Mouse (Mus musculus): ENCODE measurements around the gene Usmg5. TPM values are rescaled to one million over a fixed set of nuclear protein-coding genes. Genes with fewer than 3 reads are reported as not detected.

The Usmg5 gene
- polyA plus RNA-seq, 1 experiment from 2014 or later = 1,355 TPM

DNA sequence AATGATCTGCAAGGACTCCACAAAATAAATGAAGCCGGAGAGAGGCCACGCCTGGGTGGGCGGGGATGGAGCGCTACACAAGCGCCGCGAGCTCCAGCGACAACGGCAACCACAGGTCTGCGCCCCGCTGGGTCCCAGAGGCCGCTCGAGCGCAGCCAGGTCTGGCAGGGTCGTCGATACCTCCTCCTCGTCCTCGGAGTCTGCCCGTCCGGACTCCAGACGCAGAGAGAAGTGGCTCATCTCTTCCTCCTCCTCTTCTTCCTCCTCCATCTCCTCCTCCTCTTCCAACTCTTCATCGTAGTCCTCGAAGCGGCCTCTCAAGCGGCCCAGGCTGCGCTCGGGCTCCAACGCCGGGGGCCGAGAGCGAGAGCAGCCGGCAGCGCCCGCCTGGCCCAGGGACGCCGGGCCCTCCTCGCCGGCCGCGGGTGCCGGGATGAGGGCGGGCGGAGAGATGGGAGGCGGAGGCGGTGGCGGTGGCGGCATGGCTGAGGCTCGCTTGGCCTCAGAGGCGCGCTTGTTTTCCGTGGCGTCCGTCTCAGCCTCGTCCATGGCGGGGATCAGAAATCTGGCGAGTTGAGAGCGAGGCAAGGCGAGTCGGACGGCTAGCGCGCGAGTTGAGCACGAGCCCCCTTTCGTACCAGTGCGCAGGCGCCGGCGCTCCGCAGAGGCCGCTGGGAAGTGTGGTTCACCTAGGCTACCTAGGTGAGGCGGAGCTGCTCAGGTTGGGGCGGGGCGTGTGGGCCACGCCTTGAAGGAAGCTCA lies 40.0 kb downstream of the Usmg5 start, which contains the start of gene Pcgf6:
Gene Pcgf6, minus strand, starts transcription at position 636 of the 762 bp plus-strand sequence.
- WGBS = under 1% methylated on average over 74 of the region's 75 CpGs
- Histone ChIP-seq H3K4me2 (peak within 1 kb of the TSS; percentile 74), H3K9me3 (no peaks in the 10 kb centered on the region), H3K9ac (peak within 1 kb of the TSS; percentile 86), H3K36me3 (replicated peaks) (peaks cover 9% of the 10 kb centered on the region; the same call in 1 of the 2 replicates), H3K27me3 (replicated peaks) (0 out of 2 replicates have a peak, but pooled peaks cover 2% of the 10 kb centered on the region), H3K4me3 (peak within 1 kb of the TSS; percentile 82), H3K4me1 (peaks cover 18% of the 10 kb centered on the region), H3K27ac (peak within 1 kb of the TSS; percentile 93)
- ATAC-seq (replicated peaks) = peak; percentile 94

DNA sequence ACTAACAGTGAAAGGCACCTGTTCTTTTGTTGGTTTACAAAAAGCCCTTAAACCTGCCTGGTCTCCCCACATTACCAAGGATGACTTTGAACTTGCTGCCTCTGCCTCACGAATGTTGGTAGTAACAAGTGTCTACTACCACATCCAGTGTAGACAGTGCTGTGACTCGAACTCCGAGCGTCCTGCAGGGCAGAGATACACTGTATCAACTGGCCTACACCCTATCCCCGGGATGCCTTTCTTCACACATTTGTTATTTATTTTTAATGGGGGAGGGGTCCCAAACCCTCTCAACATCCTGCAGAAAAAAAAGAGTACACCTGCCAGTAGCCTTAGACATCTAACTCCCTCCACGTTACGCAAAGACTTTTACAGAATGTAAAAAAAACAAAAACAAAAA lies 40.6 kb downstream of the Usmg5 start:
- H3K27ac ChIP-seq = peak overlapping the region; percentile 93
- peak; percentile 59; the same call in 1 of the 2 replicates for ATAC-seq (replicated peaks)
- H3K4me1 ChIP-seq = peaks cover 18% of the 10 kb centered on the region
- H3K9ac ChIP-seq = peak overlapping the region; percentile 86
- peak overlapping the region; percentile 74 for H3K4me2 ChIP-seq
- no peaks in the 10 kb centered on the region for H3K9me3 ChIP-seq
- 0 out of 2 replicates have a peak, but pooled peaks cover under 1% of the 10 kb centered on the region for H3K27me3 ChIP-seq (replicated peaks)
- peak overlapping the region; percentile 82 for H3K4me3 ChIP-seq
- 8% methylated on average over 7 of the region's 7 CpGs for WGBS
- H3K36me3 ChIP-seq (replicated peaks) = peaks cover 11% of the 10 kb centered on the region; the same call in 1 of the 2 replicates

DNA sequence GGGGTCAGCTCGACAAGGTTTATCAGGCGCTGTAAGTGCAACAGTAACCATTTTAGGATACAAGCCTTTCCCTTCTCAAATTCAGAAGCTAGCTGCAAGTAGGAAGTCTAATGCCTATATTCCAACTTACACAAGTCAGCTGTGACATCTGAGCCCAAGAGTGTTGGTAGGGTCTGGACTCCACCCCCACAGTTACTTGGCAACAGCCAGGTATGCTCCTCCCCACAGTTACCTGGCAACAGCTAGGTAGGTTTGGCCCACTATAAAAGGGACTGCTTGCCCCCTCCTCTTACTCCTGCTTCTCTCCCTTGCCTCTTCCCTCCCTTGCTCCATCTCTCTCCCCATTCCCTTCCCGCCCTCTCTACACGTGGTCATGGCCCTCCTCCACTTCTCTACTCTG lies 41.4 kb downstream of the Usmg5 start:
- Histone ChIP-seq H3K4me3 (0 out of 2 replicates have a peak overlapping the region, but pooled peaks have one; percentile 82), H3K4me2 (peak overlapping the region; percentile 74), H3K9me3 (no peaks in the 10 kb centered on the region), H3K36me3 (replicated peaks) (peaks cover 11% of the 10 kb centered on the region; the same call in 1 of the 2 replicates), H3K4me1 (peaks cover 18% of the 10 kb centered on the region), H3K27ac (no peak overlapping the region), H3K27me3 (replicated peaks) (no peaks in the 10 kb centered on the region), H3K9ac (no peak overlapping the region)
- WGBS = 66% methylated on average over 4 of the region's 4 CpGs
- no peak for ATAC-seq (replicated peaks)

DNA sequence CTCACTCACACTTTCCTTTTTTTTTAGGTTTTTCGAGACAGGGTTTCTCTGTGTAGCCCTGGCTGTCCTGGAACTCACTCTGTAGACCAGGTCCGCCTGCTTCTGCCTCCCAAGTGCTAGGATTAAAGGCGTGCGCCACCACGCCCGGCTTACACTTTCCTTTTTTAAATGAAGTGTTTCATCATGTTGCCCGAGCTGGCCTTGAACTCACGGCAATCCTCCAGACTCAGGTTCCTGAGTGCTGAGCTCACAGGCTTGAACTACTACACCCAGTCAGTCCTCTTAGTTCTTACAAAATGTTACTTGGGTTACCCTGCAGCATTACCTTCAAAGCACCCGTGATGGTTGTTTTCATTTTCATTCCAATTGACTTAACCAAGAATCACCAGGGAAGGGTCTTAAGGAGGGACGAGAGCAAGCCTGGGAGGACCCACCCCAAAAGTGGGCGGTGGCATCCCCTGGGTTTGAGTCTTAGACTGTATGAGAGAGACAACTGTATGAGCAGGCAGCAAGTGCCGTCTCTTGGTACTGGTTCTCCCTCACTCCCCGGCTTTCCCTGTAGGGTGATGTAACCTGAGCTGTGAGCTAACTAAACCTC lies 43.1 kb downstream of the Usmg5 start:
- Histone ChIP-seq H3K27me3 (replicated peaks) (no peaks in the 10 kb centered on the region), H3K4me2 (no peak overlapping the region), H3K9ac (no peak overlapping the region), H3K36me3 (replicated peaks) (peaks cover 11% of the 10 kb centered on the region; the same call in 1 of the 2 replicates), H3K9me3 (no peaks in the 10 kb centered on the region), H3K4me1 (peaks cover 18% of the 10 kb centered on the region), H3K27ac (no peak overlapping the region), H3K4me3 (no peak overlapping the region)
- 88% methylated on average over 13 of the region's 13 CpGs for WGBS
- ATAC-seq (replicated peaks) = no peak

DNA sequence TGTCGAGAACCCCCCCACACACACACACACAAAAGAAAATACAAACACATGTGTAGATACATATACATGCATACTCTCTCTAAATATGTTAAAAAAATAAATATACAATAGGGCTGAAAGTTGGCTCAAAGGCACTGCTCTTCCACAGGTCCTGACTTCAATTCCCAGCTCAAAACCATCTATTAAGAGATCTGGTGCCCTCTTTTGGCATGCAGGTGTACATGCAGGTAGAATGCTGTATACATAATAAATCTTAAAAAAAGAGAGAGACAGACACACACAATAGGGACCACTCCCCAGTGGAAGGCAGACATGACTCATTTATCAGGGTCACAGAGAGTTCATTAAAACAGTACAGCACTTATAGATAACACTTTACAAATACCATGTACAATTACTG lies 44.1 kb downstream of the Usmg5 start:
- no peak overlapping the region for H3K4me3 ChIP-seq
- H3K27me3 ChIP-seq (replicated peaks) = no peaks in the 10 kb centered on the region
- H3K4me2 ChIP-seq = no peak overlapping the region
- no peak overlapping the region for H3K27ac ChIP-seq
- peaks cover 11% of the 10 kb centered on the region; the same call in 1 of the 2 replicates for H3K36me3 ChIP-seq (replicated peaks)
- no peak for ATAC-seq (replicated peaks)
- H3K4me1 ChIP-seq = peaks cover 18% of the 10 kb centered on the region
- no peaks in the 10 kb centered on the region for H3K9me3 ChIP-seq
- H3K9ac ChIP-seq = no peak overlapping the region
- WGBS = 97% methylated on average over 1 of the region's 1 CpGs

DNA sequence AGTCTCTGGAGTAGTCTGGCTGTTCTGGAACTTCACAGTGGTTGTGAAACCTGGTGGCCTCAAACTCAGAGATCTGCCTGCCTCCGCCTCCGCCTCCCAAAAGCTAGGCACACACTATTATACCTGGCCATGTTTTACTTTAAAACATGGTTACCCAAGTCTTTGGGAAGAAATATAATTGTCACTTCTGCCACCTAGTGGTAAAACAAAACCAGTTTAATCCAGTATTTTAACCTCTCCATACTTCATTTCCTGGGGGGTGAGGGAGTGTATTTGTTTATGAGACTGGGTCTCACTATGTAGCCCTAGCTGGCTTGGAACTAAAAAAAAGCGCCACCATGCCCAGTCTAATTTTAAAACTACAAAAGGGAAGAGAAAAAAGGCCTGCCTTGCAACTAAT lies 46.8 kb downstream of the Usmg5 start:
- WGBS = 78% methylated on average over 3 of the region's 3 CpGs
- no peak overlapping the region for H3K4me2 ChIP-seq
- no peak overlapping the region for H3K9ac ChIP-seq
- peaks cover 15% of the 10 kb centered on the region; the same call in 1 of the 2 replicates for H3K36me3 ChIP-seq (replicated peaks)
- no peaks in the 10 kb centered on the region for H3K9me3 ChIP-seq
- H3K4me1 ChIP-seq = peaks cover 4% of the 10 kb centered on the region; the same call in 1 of the 2 replicates
- ATAC-seq (replicated peaks) = no peak
- no peak overlapping the region for H3K4me3 ChIP-seq
- H3K27me3 ChIP-seq (replicated peaks) = no peaks in the 10 kb centered on the region
- H3K27ac ChIP-seq = no peak overlapping the region

DNA sequence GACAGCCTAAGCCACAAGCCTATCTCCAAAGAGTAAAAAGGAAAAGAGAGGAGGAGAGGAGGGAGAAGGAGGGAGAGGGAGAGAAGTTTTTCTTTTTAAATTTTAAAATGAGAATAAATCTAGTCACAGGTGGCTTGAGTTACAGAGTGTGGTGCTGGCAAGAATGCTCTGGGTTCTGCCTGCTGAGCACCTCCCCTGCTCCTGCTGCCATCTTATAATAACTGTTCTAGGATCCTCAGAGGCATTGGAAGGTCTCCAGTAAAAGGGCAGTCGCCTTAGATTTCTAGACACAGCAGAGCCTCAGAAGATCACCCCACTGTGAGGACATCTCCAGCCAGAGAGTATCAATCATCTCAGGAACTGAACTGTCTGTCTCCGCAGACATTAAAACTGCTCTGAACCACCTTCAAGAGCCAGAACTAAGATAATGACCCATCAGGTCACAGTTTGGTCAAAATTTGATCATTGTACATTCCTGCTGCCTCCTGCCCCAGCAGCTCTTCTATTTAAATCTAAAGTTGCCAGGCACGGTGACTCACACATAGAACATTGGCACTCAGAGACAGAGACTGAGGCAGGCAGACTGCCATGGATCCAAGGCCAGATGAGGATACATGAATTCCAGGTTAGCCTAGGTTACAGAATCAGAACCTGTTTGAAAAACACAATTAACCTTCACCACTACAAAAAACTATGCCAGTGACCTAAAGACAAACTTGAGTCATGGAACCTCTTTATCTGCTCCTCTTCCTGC lies 49.5 kb downstream of the Usmg5 start:
- no peak for ATAC-seq (replicated peaks)
- no peaks in the 10 kb centered on the region for H3K4me1 ChIP-seq
- no peaks in the 10 kb centered on the region for H3K27me3 ChIP-seq (replicated peaks)
- H3K9me3 ChIP-seq = no peaks in the 10 kb centered on the region
- H3K9ac ChIP-seq = no peak overlapping the region
- H3K4me3 ChIP-seq = no peak overlapping the region
- peaks cover 14% of the 10 kb centered on the region; the same call in 1 of the 2 replicates for H3K36me3 ChIP-seq (replicated peaks)
- WGBS = 89% methylated on average over 3 of the region's 3 CpGs
- H3K4me2 ChIP-seq = no peak overlapping the region
- no peak overlapping the region for H3K27ac ChIP-seq

DNA sequence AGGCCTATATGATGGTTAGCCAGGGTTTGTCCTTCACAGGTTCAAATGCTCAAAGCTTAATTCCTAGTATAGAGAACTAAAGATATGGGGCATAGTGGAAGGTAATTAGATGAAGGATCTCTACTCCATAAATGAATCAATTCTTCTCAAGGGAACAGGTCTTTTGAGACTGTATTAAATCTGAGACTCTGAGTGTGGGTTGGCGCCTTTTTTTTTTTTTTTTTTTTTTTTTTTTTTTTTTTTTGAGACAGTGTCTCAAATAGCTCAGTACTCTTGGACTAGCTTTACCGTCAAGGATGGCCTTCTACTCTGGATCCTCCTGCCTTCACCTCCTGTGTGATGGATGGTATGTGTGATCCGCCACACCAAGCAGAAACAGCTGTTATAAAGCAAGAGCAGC lies 53.9 kb downstream of the Usmg5 start:
- 94% methylated on average over 3 of the region's 3 CpGs for WGBS
- Histone ChIP-seq H3K27ac (no peak overlapping the region), H3K4me1 (no peaks in the 10 kb centered on the region), H3K27me3 (replicated peaks) (no peaks in the 10 kb centered on the region), H3K4me3 (no peak overlapping the region), H3K4me2 (no peak overlapping the region), H3K9ac (no peak overlapping the region), H3K36me3 (replicated peaks) (peaks cover 31% of the 10 kb centered on the region; the same call in 1 of the 2 replicates), H3K9me3 (no peaks in the 10 kb centered on the region)
- no peak for ATAC-seq (replicated peaks)

DNA sequence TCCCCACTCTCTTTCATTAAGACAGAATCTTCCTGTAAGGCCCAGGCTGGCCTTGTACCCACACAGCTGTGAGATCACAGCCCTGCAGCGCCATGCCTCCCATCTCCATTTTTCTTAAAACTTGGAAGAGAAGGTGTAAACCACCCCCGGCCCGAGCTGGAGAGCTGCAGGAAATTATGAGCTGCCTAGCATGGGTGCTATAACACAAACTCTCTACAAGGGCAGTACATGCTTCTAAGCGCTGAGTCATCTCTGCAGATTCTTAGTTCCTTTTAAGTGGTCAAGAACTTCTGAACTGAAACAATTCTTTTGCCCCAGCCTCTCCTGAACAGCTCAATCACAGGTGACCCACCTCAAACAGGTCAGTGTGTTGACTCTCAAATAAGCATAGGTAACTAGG lies 55.5 kb downstream of the Usmg5 start:
- no peak overlapping the region for H3K9ac ChIP-seq
- H3K36me3 ChIP-seq (replicated peaks) = peaks cover 31% of the 10 kb centered on the region; the same call in 1 of the 2 replicates
- H3K9me3 ChIP-seq = no peaks in the 10 kb centered on the region
- no peaks in the 10 kb centered on the region for H3K4me1 ChIP-seq
- H3K27me3 ChIP-seq (replicated peaks) = no peaks in the 10 kb centered on the region
- no peak overlapping the region for H3K4me2 ChIP-seq
- H3K27ac ChIP-seq = no peak overlapping the region
- ATAC-seq (replicated peaks) = no peak
- no peak overlapping the region for H3K4me3 ChIP-seq
- WGBS = 93% methylated on average over 4 of the region's 4 CpGs

Other genes with a start within 250 kb of the Usmg5 start
- gene Ina, start 75.9 kb downstream of the Usmg5 start, polyA plus RNA-seq (2015; fragmentation: Nextera tagmentation; extraction: Ambion mirVana) = 589 and 592 TPM in 2 replicates
- 87.7 and 90.5 TPM in 2 replicates for gene Nt5c2, start 75.5 kb downstream of the Usmg5 start, polyA plus RNA-seq (2015; fragmentation: Nextera tagmentation; extraction: Ambion mirVana)
- gene Pcgf6, start 39.7 kb downstream of the Usmg5 start, polyA plus RNA-seq (2015; fragmentation: Nextera tagmentation; extraction: Ambion mirVana) = 30.9 and 33.5 TPM in 2 replicates
- gene Taf5, start 22.9 kb downstream of the Usmg5 start, polyA plus RNA-seq (2015; fragmentation: Nextera tagmentation; extraction: Ambion mirVana) = 6.4 and 6.6 TPM in 2 replicates
- gene Pdcd11, start 121 bp upstream of the Usmg5 start, polyA plus RNA-seq (2015; fragmentation: Nextera tagmentation; extraction: Ambion mirVana) = 6.6 and 6.8 TPM in 2 replicates
- 1.1 and 1.5 TPM in 2 replicates for gene Calhm2, start 47.6 kb upstream of the Usmg5 start, polyA plus RNA-seq (2015; fragmentation: Nextera tagmentation; extraction: Ambion mirVana)
- not detected in 2 replicates for gene Calhm1, start 53.6 kb upstream of the Usmg5 start, polyA plus RNA-seq (2015; fragmentation: Nextera tagmentation; extraction: Ambion mirVana)
- gene Calhm3, start 67.1 kb upstream of the Usmg5 start, polyA plus RNA-seq (2015; fragmentation: Nextera tagmentation; extraction: Ambion mirVana) = not detected in 2 replicates
- 14.8 and 15.0 TPM in 2 replicates for gene Neurl1a, start 88.2 kb upstream of the Usmg5 start, polyA plus RNA-seq (2015; fragmentation: Nextera tagmentation; extraction: Ambion mirVana)

All from midbrain, embryonic 15.5 days (tissue).